14 mouse cellular contexts compared by ENCODE assay signal in genomic region chr15:83455637-83456036, GRCm38 (mm10). TPM values are rescaled to one million over a fixed set of nuclear protein-coding genes. Genes with fewer than 3 reads are reported as not detected.
A peak's percentile ranks its signal among the peaks of the same experiment; 100 is the strongest.
DNase-seq lines count a peak whose midpoint lies in the region; TF ChIP-seq lines count a peak whose summit lies in the region.
"Had no signal": no experiment of that assay in that cellular context is flagged by ENCODE, and none has a peak within 500 bp of the region (broad histone marks: within the 10 kb centered on the region; RNA-seq: fewer than 3 reads in every experiment).

No protein-coding gene starts in this region.

- no peak overlapping the region for H3K9ac ChIP-seq in liver, adult 2 months (ENCODE audit: low read depth, low read length)
- H3K9ac ChIP-seq: limb, embryonic 12.5 days; lung, embryonic 15.5 days had no signal

- H3K4me3 ChIP-seq in gastrocnemius, adult 2 months, result no peak overlapping the region
- H3K4me3 ChIP-seq in liver, adult 2 months (ENCODE audit: insufficient read depth, low read depth, low read length), result no peak overlapping the region
- H3K4me3 ChIP-seq: hindbrain, embryonic 10.5 days; limb, embryonic 12.5 days; lung, embryonic 15.5 days had no signal

- no peak for TF ChIP-seq POLR2A in liver, adult 2 months (IDR thresholded peaks at IDR 0.05; ENCODE audit: extremely low read depth, insufficient read depth, low read length)

- DNase-seq in gastrocnemius, adult 2 months, result no peak
- DNase-seq in gastrocnemius, postnatal 25 days, result no peak
- DNase-seq in liver, adult 2 months (ENCODE audit: extremely low read depth, low read depth, low spot score), result no peak
- DNase-seq in liver, result no peak
- peak; percentile 68 for DNase-seq in induced T-regulatory cell, adult 2 months (ENCODE audit: low read depth)
- peak; percentile 45 to 54 for DNase-seq in lung, postnatal 4 days
- no peak for DNase-seq in natural killer cell, adult 2 months (ENCODE audit: low spot score in 2 of 2)
- no peak for DNase-seq in urinary bladder, adult 18-20 months (ENCODE audit: low spot score in 2 of 2)
- DNase-seq: cerebellum, adult 9-11 months; layer of hippocampus, adult 9-11 months; thymus, postnatal 36 days had no signal

- H3K36me3 ChIP-seq in liver, adult 2 months (ENCODE audit: control insufficient read depth, insufficient read depth, low read length), result no peaks in the 10 kb centered on the region
- H3K36me3 ChIP-seq: hindbrain, embryonic 10.5 days; limb, embryonic 12.5 days; lung, embryonic 15.5 days had no signal

- peaks cover 32% of the 10 kb centered on the region for H3K79me2 ChIP-seq in liver, adult 2 months (ENCODE audit: control insufficient read depth, insufficient read depth, low read length)

- WGBS in liver, adult 2 months, result 81% methylated on average over 5 of the region's 5 CpGs

- peak overlapping the region; percentile 79 for H3K27ac ChIP-seq in gastrocnemius, adult 2 months
- 0 out of 2 replicates have a peak overlapping the region, but pooled peaks have one; percentile 17 for H3K27ac ChIP-seq in liver, adult 2 months (replicated peaks; ENCODE audit: insufficient read depth, low read depth, low read length)
- H3K27ac ChIP-seq: hindbrain, embryonic 10.5 days; limb, embryonic 12.5 days; lung, embryonic 15.5 days had no signal

- H3K4me1 ChIP-seq in liver, adult 2 months (ENCODE audit: control insufficient read depth, insufficient read depth, low read length), result peaks cover 43% of the 10 kb centered on the region

- H3K27me3 ChIP-seq in liver, adult 2 months (ENCODE audit: control insufficient read depth, insufficient read depth, low read length), result no peaks in the 10 kb centered on the region
- H3K27me3 ChIP-seq: limb, embryonic 12.5 days; lung, embryonic 15.5 days had no signal

- TF ChIP-seq CTCF in gastrocnemius, adult 2 months (IDR thresholded peaks at IDR 0.05), result no peak
- no peak for TF ChIP-seq CTCF in liver, adult 2 months (IDR thresholded peaks at IDR 0.05; ENCODE audit: low read depth, low read length)

- intact Hi-C loops in gastrocnemius, adult 2 months (cut with DNase I), result no loop called here

RNA-seq across cellular contexts. Expression of gene Pacsin2, which starts 8.8 kb away (rescaled TPM):
- 10 to 100 TPM; 43.7 to 70.1 TPM for total RNA-seq in gastrocnemius, adult 2 months (2021)
- total RNA-seq in gastrocnemius, postnatal 25 days (2021), result 10 to 100 TPM; 51.6 to 53.8 TPM
- total RNA-seq in liver, adult 2 months (2014; rRNA removed), result 34.0 and 34.9 TPM in 2 replicates
- polyA plus RNA-seq in liver, adult 2 months (2012; rRNA removed), result 28.9 and 29.1 TPM in 2 replicates

RNA-seq across cellular contexts. Expression of gene Ttll1, which starts 55.1 kb away (rescaled TPM):
- 1 to 10 TPM; 2.5 to 3.8 TPM for total RNA-seq in gastrocnemius, adult 2 months (2021)
- total RNA-seq in gastrocnemius, postnatal 25 days (2021), result 1 to 10 TPM; 2.2 to 6.3 TPM
- total RNA-seq in liver, adult 2 months (2014; rRNA removed), result 1.0 and 1.3 TPM in 2 replicates
- 2.1 and 2.2 TPM in 2 replicates for polyA plus RNA-seq in liver, adult 2 months (2012; rRNA removed)

Comparison
In these comparisons a context has a peak if more than half of its experiments do, and no peak if none do; other contexts are left out.
1. DNase-seq: peak in induced T-regulatory cell, adult 2 months (single experiment) and lung, postnatal 4 days (2 of 2); none in gastrocnemius, adult 2 months (single experiment), gastrocnemius, postnatal 25 days (single experiment), liver, adult 2 months (single experiment), liver (single experiment), natural killer cell, adult 2 months (0 of 2) and urinary bladder, adult 18-20 months (0 of 2).